Mouse (Mus musculus): ENCODE measurements around the gene Cdk17. TPM values are rescaled to one million over a fixed set of nuclear protein-coding genes. Genes with fewer than 3 reads are reported as not detected.

The Cdk17 gene
- polyA plus RNA-seq, 1 experiment = 27.6 TPM

DNA sequence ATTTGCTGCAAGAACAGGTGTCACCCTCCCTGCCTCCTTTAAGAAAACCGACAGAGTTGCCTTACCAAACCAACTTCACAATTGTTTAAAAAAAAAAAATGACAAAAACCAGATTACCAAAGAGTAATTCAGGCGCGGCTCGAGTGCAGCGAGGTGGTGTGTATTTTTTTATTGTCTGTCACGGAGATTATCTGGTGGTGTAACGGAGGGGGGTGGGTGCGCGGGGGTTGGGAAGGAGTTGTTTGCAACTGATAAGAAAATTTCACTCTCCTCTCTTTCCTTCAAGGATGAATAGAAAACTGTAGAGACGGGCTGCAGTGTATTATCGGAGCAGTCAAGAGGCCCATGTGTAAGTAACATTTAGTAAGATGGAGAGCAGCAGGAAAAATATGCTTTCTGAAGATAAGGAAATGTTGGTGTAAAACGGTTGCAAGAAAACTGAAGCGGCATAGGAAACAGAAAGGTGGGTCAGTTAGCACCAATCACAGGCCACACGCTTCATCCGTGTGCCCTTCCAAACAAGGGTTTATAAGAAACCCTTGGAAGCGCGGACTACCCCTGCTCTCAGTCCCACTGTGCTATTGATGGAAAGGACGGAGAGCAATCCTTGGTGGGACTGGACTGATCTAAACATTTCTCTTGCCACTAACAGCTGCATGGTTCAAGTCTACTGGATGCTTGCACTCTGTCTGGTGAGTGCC, 17.2 kb upstream of the Cdk17 start:
- Histone ChIP-seq H3K27ac (ENCODE audit: control insufficient read depth, insufficient read depth, low read depth, low read length) (no peak overlapping the region), H3K27me3 (ENCODE audit: control insufficient read depth, insufficient read depth, low read length) (no peaks in the 10 kb centered on the region), H3K36me3 (ENCODE audit: control insufficient read depth, insufficient read depth, low read length) (no peaks in the 10 kb centered on the region), H3K4me3 (ENCODE audit: control insufficient read depth, low read depth, low read length) (no peak overlapping the region), H3K4me1 (ENCODE audit: control insufficient read depth, insufficient read depth, low read length) (no peaks in the 10 kb centered on the region)
- TF ChIP-seq POLR2A (IDR thresholded peaks at IDR 0.05; ENCODE audit: control insufficient read depth, low read depth, low read length) = no peak
- TF ChIP-seq CTCF (IDR thresholded peaks at IDR 0.05; ENCODE audit: control insufficient read depth, insufficient read depth, insufficient replicate concordance, low read depth, low read length) = no peak

DNA sequence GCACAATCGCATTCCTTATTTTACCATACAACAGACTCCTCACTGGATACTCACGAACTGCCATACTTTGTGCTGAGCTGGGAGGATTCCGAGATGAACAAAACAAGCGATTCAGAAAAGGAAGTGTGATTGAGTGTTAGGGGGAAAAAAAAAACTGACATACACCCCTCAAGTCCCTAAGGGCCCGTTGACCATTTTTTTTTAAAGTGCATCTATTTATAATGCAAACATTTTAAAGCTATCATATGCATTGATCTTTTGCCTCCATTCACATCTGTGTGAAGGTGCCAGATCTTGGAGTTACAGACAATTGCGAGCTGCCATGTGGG, 16.7 kb upstream of the Cdk17 start:
- no peaks in the 10 kb centered on the region for H3K4me1 ChIP-seq (ENCODE audit: control insufficient read depth, insufficient read depth, low read length)
- no peak overlapping the region for H3K27ac ChIP-seq (ENCODE audit: control insufficient read depth, insufficient read depth, low read depth, low read length)
- no peaks in the 10 kb centered on the region for H3K27me3 ChIP-seq (ENCODE audit: control insufficient read depth, insufficient read depth, low read length)
- TF ChIP-seq CTCF (IDR thresholded peaks at IDR 0.05; ENCODE audit: control insufficient read depth, insufficient read depth, insufficient replicate concordance, low read depth, low read length) (no peak), POLR2A (IDR thresholded peaks at IDR 0.05; ENCODE audit: control insufficient read depth, low read depth, low read length) (no peak)
- H3K4me3 ChIP-seq (ENCODE audit: control insufficient read depth, low read depth, low read length) = no peak overlapping the region
- no peaks in the 10 kb centered on the region for H3K36me3 ChIP-seq (ENCODE audit: control insufficient read depth, insufficient read depth, low read length)

DNA sequence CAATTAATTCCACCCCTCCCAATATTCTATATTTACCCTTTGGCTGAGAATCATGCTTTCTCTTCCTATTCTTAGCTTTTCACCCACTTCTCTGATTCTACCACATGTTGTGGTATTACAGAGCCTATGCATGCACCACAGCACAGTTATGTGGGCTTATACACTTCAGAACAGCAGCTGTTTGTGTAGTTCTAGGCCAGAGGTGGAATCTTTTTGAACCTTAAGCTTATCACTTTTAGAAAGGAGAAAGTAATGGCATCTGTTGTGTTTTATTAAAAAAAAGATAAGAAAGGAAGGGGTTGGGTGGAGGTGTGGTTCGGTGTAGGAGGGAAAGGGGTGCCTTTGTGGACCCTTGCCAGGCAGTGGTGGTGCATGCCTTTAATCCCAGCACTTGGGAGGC, 16.1 kb upstream of the Cdk17 start:
- H3K27me3 ChIP-seq (ENCODE audit: control insufficient read depth, insufficient read depth, low read length) = no peaks in the 10 kb centered on the region
- no peaks in the 10 kb centered on the region for H3K4me1 ChIP-seq (ENCODE audit: control insufficient read depth, insufficient read depth, low read length)
- H3K27ac ChIP-seq (ENCODE audit: control insufficient read depth, insufficient read depth, low read depth, low read length) = no peak overlapping the region
- no peak overlapping the region for H3K4me3 ChIP-seq (ENCODE audit: control insufficient read depth, low read depth, low read length)
- H3K36me3 ChIP-seq (ENCODE audit: control insufficient read depth, insufficient read depth, low read length) = no peaks in the 10 kb centered on the region
- TF ChIP-seq POLR2A (IDR thresholded peaks at IDR 0.05; ENCODE audit: control insufficient read depth, low read depth, low read length) (no peak), CTCF (IDR thresholded peaks at IDR 0.05; ENCODE audit: control insufficient read depth, insufficient read depth, insufficient replicate concordance, low read depth, low read length) (no peak)

DNA sequence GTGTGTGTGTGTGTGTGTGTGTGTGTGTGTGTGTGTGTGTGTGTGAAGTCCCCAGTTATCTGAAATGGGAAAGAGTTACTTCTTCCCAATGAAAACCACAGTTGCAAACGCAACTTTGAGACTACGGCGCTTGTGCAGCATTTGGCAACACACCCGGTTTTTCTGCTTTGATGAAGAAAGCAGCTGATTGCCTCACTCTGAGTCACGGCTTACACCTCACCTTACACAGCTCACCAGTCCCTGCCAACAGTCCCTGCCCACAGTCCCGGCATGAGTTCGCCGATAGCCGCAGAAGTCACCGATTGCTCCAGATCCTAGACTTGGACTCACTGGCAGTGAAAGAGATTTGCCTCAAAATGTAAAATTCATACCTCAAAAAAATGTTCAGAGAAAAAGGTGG, 15.6 kb upstream of the Cdk17 start:
- Histone ChIP-seq H3K36me3 (ENCODE audit: control insufficient read depth, insufficient read depth, low read length) (no peaks in the 10 kb centered on the region), H3K4me1 (ENCODE audit: control insufficient read depth, insufficient read depth, low read length) (no peaks in the 10 kb centered on the region), H3K27ac (ENCODE audit: control insufficient read depth, insufficient read depth, low read depth, low read length) (no peak overlapping the region), H3K27me3 (ENCODE audit: control insufficient read depth, insufficient read depth, low read length) (no peaks in the 10 kb centered on the region), H3K4me3 (ENCODE audit: control insufficient read depth, low read depth, low read length) (no peak overlapping the region)
- no peak for TF ChIP-seq CTCF (IDR thresholded peaks at IDR 0.05; ENCODE audit: control insufficient read depth, insufficient read depth, insufficient replicate concordance, low read depth, low read length)
- TF ChIP-seq POLR2A (IDR thresholded peaks at IDR 0.05; ENCODE audit: control insufficient read depth, low read depth, low read length) = no peak

DNA sequence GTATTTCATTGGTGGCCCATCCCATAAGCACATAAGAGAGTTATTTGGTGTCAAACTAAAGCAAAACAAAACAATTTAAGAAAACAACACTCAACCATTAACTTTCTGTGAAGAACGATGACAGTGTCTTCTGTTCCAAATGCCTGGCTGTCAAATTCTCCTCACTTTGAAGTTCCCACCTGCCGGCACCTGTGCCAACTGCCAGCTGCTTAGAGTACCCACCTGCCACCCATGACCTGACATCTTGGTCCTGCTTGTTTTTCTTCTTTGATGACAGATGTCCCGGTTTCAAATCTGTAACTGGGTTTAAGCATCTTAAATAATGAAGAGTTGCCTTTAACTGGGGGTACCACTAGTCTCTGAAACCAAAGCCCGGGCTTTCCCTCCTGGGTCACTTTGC, 14.1 kb upstream of the Cdk17 start:
- no peak overlapping the region for H3K27ac ChIP-seq (ENCODE audit: control insufficient read depth, insufficient read depth, low read depth, low read length)
- TF ChIP-seq POLR2A (IDR thresholded peaks at IDR 0.05; ENCODE audit: control insufficient read depth, low read depth, low read length) = no peak
- TF ChIP-seq CTCF (IDR thresholded peaks at IDR 0.05; ENCODE audit: control insufficient read depth, insufficient read depth, insufficient replicate concordance, low read depth, low read length) = no peak
- no peaks in the 10 kb centered on the region for H3K27me3 ChIP-seq (ENCODE audit: control insufficient read depth, insufficient read depth, low read length)
- H3K36me3 ChIP-seq (ENCODE audit: control insufficient read depth, insufficient read depth, low read length) = no peaks in the 10 kb centered on the region
- no peak overlapping the region for H3K4me3 ChIP-seq (ENCODE audit: control insufficient read depth, low read depth, low read length)
- H3K4me1 ChIP-seq (ENCODE audit: control insufficient read depth, insufficient read depth, low read length) = no peaks in the 10 kb centered on the region

DNA sequence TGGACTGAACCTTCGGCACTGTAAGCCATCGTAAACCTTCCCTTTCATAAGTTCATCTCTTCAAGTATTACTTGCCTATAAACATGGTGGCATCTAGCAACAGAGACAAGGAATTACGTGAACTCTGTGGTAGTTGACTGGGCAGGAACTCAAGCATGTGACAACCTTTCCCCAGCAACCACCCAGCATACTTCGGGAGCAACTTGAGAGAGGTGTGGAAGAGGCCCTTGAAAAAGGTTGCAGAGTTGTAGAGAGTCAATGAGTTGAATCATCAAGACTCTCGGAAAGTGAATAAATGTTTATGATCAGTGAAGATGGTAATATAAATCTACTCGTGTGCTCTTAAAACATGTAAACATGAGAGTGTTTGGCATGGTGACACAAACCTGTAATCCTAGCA, 13.0 kb upstream of the Cdk17 start:
- no peaks in the 10 kb centered on the region for H3K27me3 ChIP-seq (ENCODE audit: control insufficient read depth, insufficient read depth, low read length)
- no peak overlapping the region for H3K27ac ChIP-seq (ENCODE audit: control insufficient read depth, insufficient read depth, low read depth, low read length)
- no peak for TF ChIP-seq CTCF (IDR thresholded peaks at IDR 0.05; ENCODE audit: control insufficient read depth, insufficient read depth, insufficient replicate concordance, low read depth, low read length)
- no peak for TF ChIP-seq POLR2A (IDR thresholded peaks at IDR 0.05; ENCODE audit: control insufficient read depth, low read depth, low read length)
- no peaks in the 10 kb centered on the region for H3K36me3 ChIP-seq (ENCODE audit: control insufficient read depth, insufficient read depth, low read length)
- no peak overlapping the region for H3K4me3 ChIP-seq (ENCODE audit: control insufficient read depth, low read depth, low read length)
- H3K4me1 ChIP-seq (ENCODE audit: control insufficient read depth, insufficient read depth, low read length) = no peaks in the 10 kb centered on the region

DNA sequence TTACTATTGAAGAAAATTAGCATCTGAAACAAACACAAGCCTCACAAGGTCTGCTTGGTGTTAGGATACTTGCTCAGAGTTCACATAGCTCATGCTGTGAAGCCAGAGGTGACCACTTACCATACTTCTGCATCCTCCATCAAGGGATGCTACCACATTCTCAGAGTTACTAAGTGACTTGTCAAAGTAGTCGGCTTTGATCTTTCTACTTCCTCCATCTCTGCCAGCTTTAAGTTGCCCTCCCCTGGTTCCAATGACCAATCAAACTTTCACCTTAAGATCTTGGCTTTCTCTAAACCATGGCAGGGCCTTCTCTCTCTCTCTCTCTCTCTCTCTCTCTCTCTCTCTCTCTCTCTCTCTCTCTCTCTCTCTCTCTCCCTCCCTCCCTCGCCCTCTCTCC, 11.1 kb upstream of the Cdk17 start:
- Histone ChIP-seq H3K4me3 (ENCODE audit: control insufficient read depth, low read depth, low read length) (no peak overlapping the region), H3K27me3 (ENCODE audit: control insufficient read depth, insufficient read depth, low read length) (no peaks in the 10 kb centered on the region), H3K4me1 (ENCODE audit: control insufficient read depth, insufficient read depth, low read length) (no peaks in the 10 kb centered on the region), H3K27ac (ENCODE audit: control insufficient read depth, insufficient read depth, low read depth, low read length) (no peak overlapping the region), H3K36me3 (ENCODE audit: control insufficient read depth, insufficient read depth, low read length) (no peaks in the 10 kb centered on the region)
- no peak for TF ChIP-seq CTCF (IDR thresholded peaks at IDR 0.05; ENCODE audit: control insufficient read depth, insufficient read depth, insufficient replicate concordance, low read depth, low read length)
- no peak for TF ChIP-seq POLR2A (IDR thresholded peaks at IDR 0.05; ENCODE audit: control insufficient read depth, low read depth, low read length)

DNA sequence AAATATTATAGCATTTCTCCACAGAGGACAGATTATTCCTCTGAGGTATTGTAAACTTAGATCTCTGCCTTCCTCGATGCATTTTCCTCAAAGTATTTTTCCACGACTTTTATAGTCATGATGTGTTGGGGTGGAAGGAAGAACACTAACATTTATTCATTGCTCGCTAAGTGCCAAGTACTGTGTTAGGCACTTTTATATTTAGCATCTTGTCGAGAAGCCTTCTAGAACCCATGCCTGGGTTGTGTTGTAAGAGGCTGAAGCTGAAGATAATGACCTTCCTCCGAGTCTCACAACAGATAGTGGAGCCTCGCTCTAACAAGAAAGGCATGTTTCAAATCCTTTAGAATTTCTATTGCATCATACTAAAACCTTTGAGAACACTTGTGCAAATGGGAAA, 8.9 kb upstream of the Cdk17 start:
- Histone ChIP-seq H3K4me3 (ENCODE audit: control insufficient read depth, low read depth, low read length) (no peak overlapping the region), H3K4me1 (ENCODE audit: control insufficient read depth, insufficient read depth, low read length) (no peaks in the 10 kb centered on the region), H3K36me3 (ENCODE audit: control insufficient read depth, insufficient read depth, low read length) (no peaks in the 10 kb centered on the region), H3K27ac (ENCODE audit: control insufficient read depth, insufficient read depth, low read depth, low read length) (no peak overlapping the region), H3K27me3 (ENCODE audit: control insufficient read depth, insufficient read depth, low read length) (no peaks in the 10 kb centered on the region)
- TF ChIP-seq CTCF (IDR thresholded peaks at IDR 0.05; ENCODE audit: control insufficient read depth, insufficient read depth, insufficient replicate concordance, low read depth, low read length) = no peak
- no peak for TF ChIP-seq POLR2A (IDR thresholded peaks at IDR 0.05; ENCODE audit: control insufficient read depth, low read depth, low read length)
